Mouse (Mus musculus): ENCODE data around the gene 1700123O20Rik.

- TF ChIP-seq CTCF (IDR thresholded peaks at IDR 0.05; ENCODE audit: insufficient read depth, low read depth, low read length) (no peak), POLR2A (IDR thresholded peaks at IDR 0.05; ENCODE audit: insufficient read depth, low read depth, low read length) (no peak)
Observed at GRCm38 (mm10) chr14:54732206-54732605, 46.2 kb downstream of the 1700123O20Rik start.

Data from olfactory bulb, adult 2 months (tissue).